Mouse (Mus musculus) adrenal gland, adult 2 months (tissue): ENCODE data around the gene Vegfa. TPM values are rescaled to one million over a fixed set of nuclear protein-coding genes. Genes with fewer than 3 reads are reported as not detected.

Experiments
- DNase-seq: peaks from one replicate; pipeline ENCODE4 v3.0.0; 2021
- polyA plus RNA-seq: library from polyadenylated mRNA; depleted of rRNA; stranded (reverse); fragments of >200 nt; gene quantifications from 2 replicates; pipeline ENCODE4 v1.2.3, GENCODE M21; 2012
- total RNA-seq, 2 experiments: library from RNA; stranded (reverse); gene quantifications; 2 replicates each; pipeline ENCODE4 v1.2.3; 2021

Gene Vegfa
- total and polyA plus RNA-seq, 3 experiments, result 395 to 751 (median 486) TPM

DNA sequence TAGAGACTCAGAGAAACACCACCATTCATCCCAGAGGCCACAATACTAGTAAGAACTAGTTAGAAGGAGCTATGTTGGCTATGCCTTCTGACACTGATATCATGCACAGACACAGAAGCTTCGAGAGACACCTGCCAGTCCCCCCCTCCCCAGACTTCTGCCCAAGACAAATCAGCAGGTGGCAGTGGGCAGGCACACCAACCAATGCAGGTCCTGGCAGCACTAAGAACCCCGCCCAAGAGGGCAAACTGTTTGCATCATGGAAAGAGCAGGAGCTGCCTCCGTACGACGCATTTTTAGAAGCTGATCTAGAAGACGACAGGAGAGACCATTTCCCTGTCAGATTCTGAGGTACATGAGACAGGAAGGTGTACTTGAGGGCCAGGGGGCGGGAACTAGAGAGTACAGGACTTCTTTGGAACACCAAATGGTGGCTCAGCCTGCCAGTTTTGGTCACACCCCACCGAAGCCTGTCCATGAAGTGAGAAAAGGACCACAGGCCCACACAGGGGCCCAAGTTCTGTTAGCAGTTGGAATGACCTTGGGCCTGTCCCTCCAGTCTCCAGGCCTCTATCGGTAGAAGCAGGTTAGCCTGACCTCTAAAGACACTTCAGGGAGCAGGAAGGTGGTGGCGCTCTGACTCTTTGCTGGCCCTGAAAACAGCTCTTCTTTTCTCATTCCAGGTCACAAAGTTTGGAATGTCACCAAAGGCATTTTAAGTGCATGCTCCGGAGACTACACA is 6.1 kb downstream of the Vegfa start:
- no peak for DNase-seq

DNA sequence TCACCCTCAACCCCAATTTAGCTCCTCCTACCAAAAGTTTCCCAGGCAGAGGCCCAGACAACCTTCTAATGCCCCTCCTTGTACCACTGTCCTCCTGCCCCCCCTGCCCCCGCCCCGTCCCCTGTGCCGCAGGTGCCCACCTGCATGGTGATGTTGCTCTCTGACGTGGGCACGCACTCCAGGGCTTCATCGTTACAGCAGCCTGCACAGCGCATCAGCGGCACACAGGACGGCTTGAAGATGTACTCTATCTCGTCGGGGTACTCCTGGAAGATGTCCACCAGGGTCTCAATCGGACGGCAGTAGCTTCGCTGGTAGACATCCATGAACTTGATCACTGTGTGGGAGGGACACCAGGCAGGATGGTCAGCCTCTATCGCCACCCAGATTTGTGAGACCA is 7.0 kb downstream of the Vegfa start:
- DNase-seq, result no peak

DNA sequence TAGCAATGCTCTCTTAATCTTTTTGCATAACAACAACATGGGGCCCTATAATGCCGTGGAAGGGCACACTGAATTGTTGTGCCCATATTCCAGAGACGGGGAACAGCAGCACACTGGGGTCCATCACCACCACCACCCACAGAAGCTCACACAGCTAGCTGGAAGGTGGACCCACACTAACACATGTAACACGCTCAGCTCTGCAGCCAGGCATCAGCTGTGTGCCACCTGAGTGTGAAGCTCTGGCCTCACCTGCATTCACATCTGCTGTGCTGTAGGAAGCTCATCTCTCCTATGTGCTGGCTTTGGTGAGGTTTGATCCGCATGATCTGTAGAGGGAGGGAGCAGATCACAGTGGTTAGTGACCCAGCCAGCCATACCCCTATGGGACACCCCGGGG is 8.0 kb downstream of the Vegfa start:
- no peak for DNase-seq

DNA sequence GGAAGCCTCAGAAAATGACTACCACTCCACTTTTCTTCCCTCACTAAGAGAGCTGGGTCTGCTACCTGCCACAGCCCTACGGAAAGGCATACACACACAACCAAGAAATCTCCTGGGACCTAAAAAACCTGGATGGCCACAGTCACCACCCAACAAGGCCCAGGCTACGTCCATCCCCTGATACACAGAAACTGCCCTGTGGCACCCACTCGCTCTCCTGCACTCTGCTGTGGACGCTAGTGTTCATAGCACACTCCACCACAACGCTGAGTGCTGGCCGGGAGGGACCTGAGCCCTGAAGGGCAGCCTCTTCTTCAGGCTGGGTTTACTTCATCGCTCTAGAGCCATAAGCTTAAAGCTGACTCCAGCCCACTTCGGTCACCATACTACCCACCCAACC is 8.6 kb downstream of the Vegfa start:
- DNase-seq, result no peak

DNA sequence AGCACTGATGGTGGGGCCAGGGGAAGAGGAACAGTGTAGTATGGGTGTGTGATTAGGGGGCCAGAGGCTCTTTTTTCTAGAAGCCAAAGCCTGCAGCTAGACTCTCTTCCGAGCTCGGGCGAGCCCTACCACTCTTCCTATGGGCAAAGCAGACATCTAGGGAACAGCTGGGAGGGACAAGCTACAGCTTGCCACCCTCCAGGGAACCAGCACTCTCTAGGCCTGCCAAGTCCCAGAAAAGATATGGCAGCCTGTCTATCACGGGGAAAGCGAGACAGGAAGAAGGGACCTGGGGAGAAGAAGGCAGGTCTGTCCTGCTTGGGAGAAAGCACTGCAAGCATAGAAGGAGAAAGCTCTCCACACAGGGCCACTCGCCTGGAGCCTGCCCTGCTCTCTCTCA is 9.2 kb downstream of the Vegfa start:
- DNase-seq, result no peak

DNA sequence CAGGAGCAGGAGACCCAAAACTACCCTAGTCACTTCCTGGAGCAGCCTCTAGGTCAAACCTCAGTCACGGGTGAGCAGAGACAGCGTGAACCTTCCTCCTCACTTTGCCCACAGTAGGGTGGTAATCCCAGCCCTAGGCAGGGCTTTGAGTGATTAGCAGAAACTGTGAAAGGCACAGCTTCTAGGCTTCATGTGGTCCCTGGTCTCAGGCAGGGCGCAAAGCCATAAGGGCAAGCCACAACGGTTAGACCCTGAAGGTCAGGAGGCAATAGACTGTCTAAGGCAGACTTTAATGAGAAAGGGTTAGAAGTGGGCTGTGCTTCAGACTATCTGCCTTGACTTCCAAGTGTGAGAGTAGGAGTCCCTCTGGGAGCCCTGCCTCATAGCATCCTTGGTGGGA is 9.7 kb downstream of the Vegfa start:
- no peak for DNase-seq

DNA sequence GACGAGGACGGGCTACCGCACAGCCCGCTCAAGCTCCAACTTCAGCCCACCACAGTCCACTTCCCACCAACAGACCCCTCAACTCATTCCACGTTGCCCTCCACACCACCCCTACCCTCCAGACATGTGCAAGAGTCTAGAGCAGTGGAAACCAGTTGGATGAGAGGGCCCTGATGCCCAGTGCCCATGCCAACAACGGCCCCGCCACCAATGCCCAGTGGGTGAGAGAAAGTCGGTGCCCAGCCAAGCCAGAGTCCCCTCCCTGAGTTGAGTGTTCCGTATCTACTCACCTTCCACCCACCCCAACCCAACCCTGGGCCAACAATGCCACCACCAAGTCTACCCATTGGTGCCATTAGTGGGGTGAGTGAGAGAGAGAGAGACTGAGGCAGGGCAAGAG is 10.4 kb downstream of the Vegfa start:
- DNase-seq, result no peak

DNA sequence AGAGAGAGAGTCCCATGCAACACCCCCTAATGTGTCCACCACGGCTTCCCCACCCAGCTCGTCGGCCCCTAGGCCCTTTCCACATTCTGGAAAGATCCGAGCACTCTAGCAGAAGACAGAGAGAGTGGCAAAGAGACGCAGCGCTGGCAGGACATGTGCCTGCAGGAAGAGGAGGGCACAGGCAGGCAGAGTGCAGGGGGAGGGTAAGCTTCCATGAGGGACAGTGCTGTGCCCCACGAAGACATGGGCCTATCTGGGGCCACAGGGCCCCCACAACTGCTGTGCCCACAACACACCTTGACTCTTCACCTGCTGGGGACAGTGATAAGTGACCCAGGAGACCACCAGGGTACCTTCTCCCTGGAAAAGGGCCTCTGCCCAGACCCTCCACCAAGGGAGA is 11.0 kb downstream of the Vegfa start:
- no peak for DNase-seq

DNA sequence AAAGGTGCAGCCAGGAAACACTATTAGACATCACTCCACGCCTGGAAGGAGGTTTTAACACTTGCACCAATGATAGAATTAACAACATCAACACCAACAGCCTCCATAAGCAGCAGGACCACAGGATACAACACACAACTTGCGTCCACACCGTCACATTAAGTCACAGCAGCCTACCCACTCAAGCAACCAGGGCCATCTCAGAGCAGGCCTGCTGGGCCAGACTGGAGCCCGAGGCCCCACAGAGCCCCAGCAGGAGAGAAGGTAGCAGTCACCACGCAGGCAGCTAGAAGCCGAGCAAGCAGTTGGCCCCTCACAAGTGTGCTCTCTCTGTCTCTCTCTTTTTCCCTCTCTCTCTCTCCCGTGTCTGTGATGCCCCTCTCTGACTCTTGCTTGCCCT is 11.6 kb downstream of the Vegfa start:
- DNase-seq, result no peak

DNA sequence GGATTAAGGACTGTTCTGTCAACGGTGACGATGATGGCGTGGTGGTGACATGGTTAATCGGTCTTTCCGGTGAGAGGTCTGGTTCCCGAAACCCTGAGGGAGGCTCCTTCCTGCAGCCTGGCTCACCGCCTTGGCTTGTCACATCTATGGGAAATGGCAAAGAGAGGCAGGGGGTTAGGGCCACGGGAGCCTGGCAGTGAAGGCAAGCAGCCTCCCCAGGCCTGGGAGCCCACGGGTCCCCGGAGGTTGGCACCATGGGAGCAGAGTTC is 13.5 kb downstream of the Vegfa start:
- no peak for DNase-seq

DNA sequence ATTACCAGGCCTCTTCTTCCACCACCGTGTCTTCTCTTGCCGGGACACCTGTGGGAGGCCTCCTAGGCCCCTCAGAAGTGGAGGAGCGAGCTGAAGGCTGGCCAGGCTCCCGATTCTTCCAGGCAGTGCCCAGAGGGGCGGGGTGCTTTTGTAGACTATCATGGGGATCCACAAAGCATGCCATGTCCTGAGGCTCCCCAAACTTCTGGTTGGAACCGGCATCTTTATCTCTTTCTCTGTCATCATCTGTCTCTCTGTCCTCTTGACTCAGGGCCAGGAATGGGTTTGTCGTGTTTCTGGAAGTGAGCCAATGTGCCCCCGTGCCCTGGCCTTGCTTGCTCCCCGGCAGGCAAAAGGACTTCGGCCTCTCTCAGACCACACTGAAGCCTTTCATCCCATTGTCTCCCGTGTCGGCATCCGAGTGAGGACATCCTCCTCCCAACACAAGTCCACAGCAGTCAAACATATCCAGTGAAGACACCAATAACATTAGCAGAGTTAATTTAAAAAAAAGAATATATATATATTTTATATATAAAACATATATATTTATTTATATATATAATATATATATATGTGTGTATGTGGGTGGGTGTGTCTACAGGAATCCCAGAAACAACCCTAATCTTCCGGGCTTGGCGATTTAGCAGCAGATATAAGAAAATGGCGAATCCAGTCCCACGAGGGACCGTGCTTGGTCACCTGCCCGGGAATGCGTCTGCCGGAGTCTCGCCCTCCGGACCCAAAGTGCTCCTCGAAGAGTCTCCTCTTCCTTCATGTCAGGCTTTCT is 14.0 kb downstream of the Vegfa start:
- DNase-seq, result peak; percentile 83

DNA sequence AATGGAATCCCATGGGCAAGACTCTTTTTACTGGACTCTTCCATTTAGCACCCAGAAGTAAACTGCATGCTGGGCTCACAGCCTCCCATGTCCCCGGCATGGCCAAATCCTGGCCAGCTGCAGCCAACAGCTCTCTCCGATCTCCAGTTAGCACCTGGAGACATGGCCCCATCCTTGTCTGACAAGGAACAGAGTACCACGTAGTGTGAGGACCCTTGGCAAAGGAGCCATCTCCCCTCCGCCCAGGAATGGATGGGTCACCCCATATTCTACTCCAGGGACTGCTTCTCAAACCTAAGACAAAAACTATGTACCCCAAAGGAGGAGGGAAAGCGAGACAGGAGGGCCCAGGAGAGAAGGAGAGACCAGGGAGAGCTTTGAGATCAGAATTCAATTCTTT is 15.6 kb downstream of the Vegfa start:
- no peak for DNase-seq

DNA sequence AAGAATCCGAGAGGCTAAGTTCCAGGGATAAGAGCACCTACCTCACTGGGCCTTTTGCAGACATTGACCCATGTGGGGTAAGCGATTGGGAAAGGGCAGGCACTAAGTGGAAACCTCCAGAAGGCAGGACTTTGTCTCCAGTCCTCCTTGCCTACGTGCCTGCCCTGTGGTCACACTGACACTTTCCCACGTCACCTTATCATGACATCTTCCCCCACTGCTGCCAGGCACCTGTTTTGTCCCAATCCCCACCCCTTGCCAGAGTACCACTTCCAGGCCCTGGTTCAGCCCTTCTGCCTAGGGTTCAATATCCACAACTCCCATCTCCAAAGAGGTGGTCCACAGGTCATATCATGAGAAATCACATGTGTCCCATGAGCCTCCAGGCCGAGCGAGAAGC is 16.2 kb downstream of the Vegfa start:
- no peak for DNase-seq

DNA sequence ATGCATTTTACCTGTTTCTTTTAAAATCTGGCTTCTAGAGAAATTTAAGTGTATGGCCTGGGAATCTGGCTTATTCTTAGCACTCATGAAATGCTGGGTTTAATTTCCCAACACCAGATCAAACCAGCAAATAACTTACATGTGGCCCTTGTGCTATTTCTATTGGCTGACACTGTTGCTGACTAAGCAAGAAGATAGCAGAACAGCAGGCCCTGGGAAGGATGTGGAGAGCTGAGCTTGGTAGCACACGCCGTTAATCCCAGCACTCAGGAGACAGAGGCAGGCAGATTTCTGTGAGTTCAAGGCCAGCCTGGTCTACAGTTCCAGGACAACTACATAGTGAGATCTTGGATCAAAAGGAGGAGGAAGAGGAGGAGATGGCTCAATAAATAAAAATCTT is 17.2 kb downstream of the Vegfa start:
- no peak for DNase-seq

DNA sequence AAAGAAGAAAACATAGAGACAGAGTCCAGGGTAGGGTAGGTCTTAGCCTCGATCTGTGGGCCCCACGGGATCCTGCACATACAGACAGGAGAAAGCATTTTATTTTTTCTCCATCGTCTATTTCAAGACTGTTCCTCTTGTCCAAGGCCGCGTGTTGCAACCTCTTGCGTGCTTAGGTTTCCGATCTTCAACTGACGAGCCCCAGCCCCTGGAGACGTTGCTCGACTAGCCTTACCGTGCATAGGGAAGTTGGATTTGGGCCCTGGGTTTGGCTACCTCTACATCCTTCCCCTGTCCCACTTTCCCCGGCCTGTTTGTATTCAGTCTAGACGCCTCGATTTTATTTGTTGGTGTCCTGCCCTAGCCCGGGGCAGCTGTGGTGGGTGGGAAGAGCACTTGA is 18.6 kb downstream of the Vegfa start:
- DNase-seq, result peak; percentile 55

DNA sequence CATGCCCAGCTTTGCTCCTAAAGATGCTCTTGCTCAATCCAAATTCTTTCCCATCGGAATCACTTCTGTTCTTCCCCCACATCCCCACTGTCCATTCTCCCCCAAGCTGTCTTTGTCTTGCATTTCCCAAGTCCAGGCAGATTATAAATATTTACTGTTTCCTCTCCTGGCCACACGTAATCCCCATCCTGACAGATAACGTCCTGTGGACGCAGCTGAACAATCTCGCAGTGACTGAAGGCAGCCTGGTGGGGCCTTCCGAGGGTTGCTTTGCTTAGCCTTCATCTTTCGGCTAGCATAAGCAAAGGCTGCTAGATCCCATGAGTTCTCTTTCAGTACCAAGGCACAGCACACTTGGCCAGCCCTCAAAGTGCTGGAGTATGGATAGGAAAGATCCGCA is 20.0 kb downstream of the Vegfa start:
- no peak for DNase-seq

DNA sequence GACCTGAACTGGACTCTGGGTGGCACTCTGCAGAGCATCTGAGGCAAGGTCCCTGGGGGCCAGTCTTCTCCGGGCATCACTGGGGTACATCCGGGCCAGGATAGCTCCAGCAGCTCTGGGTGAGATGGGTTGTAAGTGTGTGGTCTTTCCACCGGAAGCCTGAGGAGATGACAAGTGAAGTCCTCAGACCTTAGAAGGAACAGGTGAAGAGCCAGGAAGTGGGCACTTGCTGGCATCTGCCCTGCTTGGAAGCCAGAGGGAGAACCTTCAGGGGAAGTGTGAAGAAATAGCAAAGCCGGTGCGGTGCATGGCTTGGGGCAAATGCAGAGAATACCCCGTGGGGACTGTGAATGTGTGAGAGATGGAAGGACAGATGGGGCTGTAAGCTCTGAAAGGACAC is 21.7 kb downstream of the Vegfa start:
- DNase-seq, result no peak

DNA sequence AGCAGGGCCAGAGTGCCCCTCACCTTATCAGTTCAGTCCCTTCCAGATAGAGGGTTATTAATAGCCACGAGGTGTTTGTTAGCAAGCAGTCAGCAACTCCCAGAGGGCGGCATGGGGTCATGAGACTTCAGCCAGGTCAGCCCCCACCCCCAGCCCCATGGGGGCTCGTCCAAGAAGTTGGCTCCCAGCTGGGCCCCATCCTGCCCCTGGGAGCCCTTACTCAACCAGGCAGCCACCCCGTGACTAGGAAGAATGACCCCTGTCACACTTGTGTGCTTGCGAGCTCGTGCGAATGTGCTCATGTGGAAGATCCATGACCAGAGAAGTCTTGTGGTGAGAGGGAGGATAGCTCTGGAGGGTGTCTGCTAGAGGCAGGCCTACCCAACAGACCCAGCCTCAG is 23.0 kb downstream of the Vegfa start:
- peak; percentile 63 for DNase-seq

DNA sequence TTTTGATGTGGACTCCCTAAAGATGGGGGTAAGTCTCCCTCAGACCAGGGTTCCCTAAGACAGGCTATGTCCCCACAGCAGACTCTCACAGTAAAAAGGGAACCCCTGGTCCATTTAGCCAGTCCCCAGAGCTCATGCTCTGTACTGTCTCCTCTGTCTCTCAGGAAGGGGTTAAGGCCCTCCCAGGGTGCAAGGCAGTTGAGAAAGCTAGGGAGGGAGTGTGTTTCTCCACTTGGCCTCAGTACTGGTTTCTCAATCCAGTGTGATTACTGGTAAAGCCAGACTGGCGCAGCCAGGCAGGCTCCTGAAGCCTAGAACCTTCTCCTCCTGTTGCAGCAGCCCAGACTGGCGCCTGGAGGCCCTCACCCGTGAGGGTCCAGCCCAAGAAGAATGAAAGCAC is 26.7 kb downstream of the Vegfa start:
- peak; percentile 56 for DNase-seq

DNA sequence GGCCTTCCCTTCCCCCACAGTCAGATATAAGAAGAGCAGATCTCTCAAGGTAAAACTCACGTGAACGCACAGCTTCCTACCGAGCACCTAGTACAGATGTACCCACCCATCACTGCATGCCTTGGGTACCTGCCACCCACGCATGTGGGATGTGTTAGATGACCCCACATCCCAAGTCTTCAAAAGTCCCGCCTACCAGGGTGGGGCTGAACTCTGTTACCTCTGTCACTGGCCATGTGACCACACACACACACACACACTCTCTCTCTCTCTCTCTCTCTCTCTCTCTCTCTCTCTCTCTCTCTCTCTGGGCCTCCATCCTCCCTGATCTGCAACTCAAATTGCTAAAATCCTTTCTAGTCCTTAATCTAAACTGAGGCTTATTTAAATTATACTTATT is 27.7 kb downstream of the Vegfa start:
- no peak for DNase-seq

DNA sequence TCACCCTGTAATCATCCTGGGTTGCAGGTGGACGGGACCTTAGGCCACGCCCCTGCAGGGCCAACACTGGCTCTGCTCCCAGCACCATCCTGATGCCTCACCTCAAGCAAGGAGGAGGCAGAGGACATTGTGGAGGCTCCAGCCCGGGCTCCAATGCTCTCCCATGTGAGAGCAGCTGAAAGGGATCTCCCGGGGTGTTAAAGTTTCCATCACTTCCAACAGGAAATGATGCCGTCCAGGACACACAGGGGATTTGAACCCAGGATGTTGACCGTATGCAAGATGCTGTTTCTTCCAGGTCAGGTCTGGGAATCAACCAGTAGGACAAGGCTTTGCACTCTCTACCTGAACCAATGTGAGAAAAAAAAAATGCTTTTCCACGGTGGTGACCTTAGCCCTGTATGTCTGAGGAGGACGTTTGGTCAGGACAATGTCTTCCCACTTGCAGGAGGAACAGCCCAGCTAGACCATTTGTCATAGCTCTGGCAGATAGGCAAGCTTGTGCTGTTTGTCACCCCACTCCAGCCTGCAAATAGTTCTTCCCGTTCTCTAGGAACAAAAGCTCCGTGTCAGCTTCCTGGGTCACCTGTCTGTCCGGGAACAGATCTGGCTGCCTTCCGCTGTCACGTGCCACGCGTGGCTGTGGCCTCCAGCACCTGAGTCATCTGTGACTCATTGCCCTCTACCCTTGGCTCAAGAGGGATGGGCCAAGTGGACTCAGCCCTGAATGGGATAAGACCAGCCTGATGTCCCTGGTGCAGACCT is 28.3 kb downstream of the Vegfa start:
- peak; percentile 91 for DNase-seq

DNA sequence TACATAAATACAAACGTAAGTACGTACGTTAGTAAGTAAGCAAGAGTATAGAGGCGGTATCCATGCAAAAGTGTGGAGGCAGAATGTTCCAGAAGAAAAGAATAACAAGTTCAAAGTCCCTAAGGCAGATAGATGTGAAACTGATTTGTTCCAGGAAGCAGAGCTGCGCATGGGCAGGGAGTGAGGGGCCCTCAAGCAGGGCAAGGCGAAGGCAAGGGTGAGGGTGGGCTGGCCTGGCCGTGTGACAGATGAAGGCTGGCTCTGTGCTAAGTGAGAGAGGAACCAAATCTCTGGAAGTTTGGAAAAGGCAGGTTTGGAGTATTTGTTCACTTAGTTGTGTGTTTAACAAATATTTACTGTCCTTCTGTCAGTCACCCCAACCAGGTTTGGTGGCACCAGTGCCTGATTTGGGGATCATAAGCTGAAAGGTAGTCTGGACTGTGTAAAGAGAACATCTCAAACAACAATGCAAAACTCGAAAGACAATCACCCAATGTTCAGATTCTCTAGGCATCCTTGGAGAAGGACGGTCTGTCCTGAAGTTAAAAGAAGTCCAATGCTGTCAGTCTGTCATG is 32.7 kb downstream of the Vegfa start:
- DNase-seq, result no peak

DNA sequence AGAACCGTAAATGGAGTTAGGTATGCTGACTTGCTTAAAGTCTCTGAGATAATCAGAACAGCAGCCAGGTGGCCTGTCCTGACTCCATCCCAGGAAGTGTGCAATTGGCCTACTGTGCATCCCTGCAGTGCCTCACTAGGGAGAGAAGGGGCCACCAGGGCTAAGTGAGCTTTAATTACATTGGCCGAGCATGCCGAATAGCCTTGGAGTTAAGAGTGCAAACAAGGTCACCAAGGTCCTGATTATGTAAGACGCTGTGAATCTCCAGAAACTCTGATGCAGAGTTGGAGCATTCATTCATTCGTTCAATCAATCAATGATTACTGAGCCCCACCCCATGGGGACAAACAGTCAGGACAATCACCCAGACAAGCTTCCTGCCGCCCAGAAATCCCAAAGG is 33.8 kb downstream of the Vegfa start:
- peak; percentile 66 for DNase-seq
